ENCODE assay signal across 24 mouse cellular contexts in genomic region chr9:118424344-118424743, GRCm38 (mm10). TPM values are rescaled to one million over a fixed set of nuclear protein-coding genes. Genes with fewer than 3 reads are reported as not detected.
DNase-seq lines count a peak whose midpoint lies in the region; ATAC-seq and TF ChIP-seq lines count a peak whose summit lies in the region.
"Had no signal": no experiment of that assay in that cellular context is flagged by ENCODE, and none has a peak within 500 bp of the region (broad histone marks: within the 10 kb centered on the region; RNA-seq: fewer than 3 reads in every experiment).

No protein-coding gene starts in this region.

- TF ChIP-seq CTCF in CH12.LX (conservative IDR thresholded peaks at IDR 0.05 in 1 of 2, IDR thresholded peaks at IDR 0.05 in 1 of 2; ENCODE audit: low read depth in 2 of 2, low read length in 2 of 2), result no peak

- no peaks in the 10 kb centered on the region for H3K79me2 ChIP-seq in CH12.LX (replicated peaks; ENCODE audit: control insufficient read depth, extremely low read depth, insufficient read depth, poor library complexity, severe bottlenecking)

- WGBS in forebrain, embryonic 13.5 days, result 87% methylated on average over 6 of the region's 6 CpGs

- in situ Hi-C loops in CH12.LX (cut with MboI; ENCODE audit: low pct_ligation_motif_present, low pct_unique_long_range_greater_than_20kb, low sequenced_read_pairs), result no loop called here

- H3K4me1 ChIP-seq in CH12.LX (ENCODE audit: control insufficient read depth in 1 of 2, insufficient read depth in 2 of 2), result peaks cover 4 to 12% of the 10 kb centered on the region in 2 experiments
- no peaks in the 10 kb centered on the region for H3K4me1 ChIP-seq in forebrain, embryonic 13.5 days
- H3K4me1 ChIP-seq: embryonic facial prominence, embryonic 10.5 days; embryonic facial prominence, embryonic 12.5 days; forebrain, embryonic 12.5 days; forebrain, embryonic 15.5 days had no signal

- peak; percentile 10 for DNase-seq in CH12.LX (ENCODE audit: extremely low read depth)
- peak; percentile 14 to 42 for DNase-seq in natural killer cell, adult 2 months (ENCODE audit: low spot score in 2 of 2)
- DNase-seq in kidney, adult 9 months, result no peak
- DNase-seq: adrenal gland, adult 2 months; adrenal gland, postnatal 10 days; adrenal gland, postnatal 25 days; B cell, adult 2 months; cerebellum, adult 11 months; cerebellum, adult 18-20 months; cerebellum, adult 8-10 months; cerebellum, adult 9-11 months; cerebellum, postnatal 14 days; cerebellum, postnatal 36 days; forebrain, postnatal 0 days had no signal

- ATAC-seq in hematopoietic stem cell, adult 5-6 weeks (replicated peaks in 1 of 2; ENCODE audit: insufficient read depth in 1 of 2, low FRiP score in 2 of 2, low TSS enrichment in 1 of 2, low read depth in 1 of 2, poor library complexity in 2 of 2, severe bottlenecking in 2 of 2), result peak; percentile 56 to 59; a peak in 2 of 4 replicates
- ATAC-seq in erythroid progenitor cell, adult 5-6 weeks (replicated peaks; ENCODE audit: low FRiP score, poor library complexity, severe bottlenecking), result no peak
- no peak for ATAC-seq in forebrain, embryonic 13.5 days
- ATAC-seq: CD4-positive, CD25-positive, alpha-beta regulatory T cell, adult 4 months; forebrain, embryonic 15.5 days; forebrain, postnatal 0 days had no signal

- TF ChIP-seq EP300 in CH12.LX (IDR thresholded peaks at IDR 0.05; ENCODE audit: low read length), result no peak

- TF ChIP-seq RAD21 in CH12.LX (IDR thresholded peaks at IDR 0.05; ENCODE audit: low read depth, low read length), result no peak

- H3K4me2 ChIP-seq in CH12.LX (ENCODE audit: insufficient read depth, low read depth, poor library complexity, severe bottlenecking), result peak overlapping the region; percentile 21; the same call in 1 of the 2 replicates
- H3K4me2 ChIP-seq in forebrain, embryonic 13.5 days, result no peak overlapping the region
- H3K4me2 ChIP-seq: embryonic facial prominence, embryonic 12.5 days; forebrain, embryonic 12.5 days; forebrain, embryonic 15.5 days had no signal

- H3K27ac ChIP-seq in CH12.LX (ENCODE audit: insufficient read depth, low read depth), result no peak overlapping the region
- H3K27ac ChIP-seq in forebrain, embryonic 13.5 days, result no peak overlapping the region
- H3K27ac ChIP-seq: embryonic facial prominence, embryonic 10.5 days; embryonic facial prominence, embryonic 12.5 days; forebrain, embryonic 10.5 days; forebrain, embryonic 12.5 days; forebrain, embryonic 15.5 days had no signal

- H3K27me3 ChIP-seq in CH12.LX (replicated peaks), result no peaks in the 10 kb centered on the region
- no peaks in the 10 kb centered on the region for H3K27me3 ChIP-seq in forebrain, embryonic 13.5 days
- H3K27me3 ChIP-seq: embryonic facial prominence, embryonic 12.5 days; forebrain, embryonic 15.5 days had no signal

- TF ChIP-seq POLR2A in CH12.LX (IDR thresholded peaks at IDR 0.05; ENCODE audit: low read depth, low read length), result no peak

- dilution Hi-C loops in CH12.LX (cut with MboI; ENCODE audit: extremely low pct_ligation_motif_present, extremely low pct_unique_long_range_greater_than_20kb, low sequenced_read_pairs), result no loop called here

- no peaks in the 10 kb centered on the region for H3K36me3 ChIP-seq in CH12.LX (replicated peaks in 1 of 2; ENCODE audit: control insufficient read depth in 1 of 2, insufficient read depth in 1 of 2, low read length in 1 of 2)
- H3K36me3 ChIP-seq in forebrain, embryonic 13.5 days (ENCODE audit: poor library complexity, severe bottlenecking), result no peaks in the 10 kb centered on the region
- H3K36me3 ChIP-seq: embryonic facial prominence, embryonic 10.5 days; embryonic facial prominence, embryonic 12.5 days; forebrain, embryonic 10.5 days; forebrain, embryonic 12.5 days; forebrain, embryonic 15.5 days had no signal

- no peak overlapping the region for H3K4me3 ChIP-seq in CH12.LX (replicated peaks in 1 of 3; ENCODE audit: low read depth in 2 of 3, low read length in 2 of 3, poor library complexity in 1 of 3)
- no peak overlapping the region for H3K4me3 ChIP-seq in forebrain, embryonic 13.5 days
- H3K4me3 ChIP-seq: embryonic facial prominence, embryonic 10.5 days; embryonic facial prominence, embryonic 12.5 days; forebrain, embryonic 10.5 days; forebrain, embryonic 12.5 days; forebrain, embryonic 15.5 days had no signal

- H3K9me3 ChIP-seq in CH12.LX (replicated peaks; ENCODE audit: low read length), result no peaks in the 10 kb centered on the region
- no peaks in the 10 kb centered on the region for H3K9me3 ChIP-seq in forebrain, embryonic 13.5 days (replicated peaks)
- H3K9me3 ChIP-seq: embryonic facial prominence, embryonic 10.5 days; embryonic facial prominence, embryonic 12.5 days; forebrain, embryonic 10.5 days; forebrain, embryonic 12.5 days; forebrain, embryonic 15.5 days had no signal

- no peak overlapping the region for H3K9ac ChIP-seq in CH12.LX (ENCODE audit: insufficient read depth, low read depth)
- H3K9ac ChIP-seq in forebrain, embryonic 13.5 days, result no peak overlapping the region
- H3K9ac ChIP-seq: embryonic facial prominence, embryonic 12.5 days; forebrain, embryonic 12.5 days; forebrain, embryonic 15.5 days; forebrain, postnatal 0 days had no signal

TF ChIP-seq in CH12.LX, 34 proteins besides CTCF, POLR2A, EP300 and RAD21:
- TF ChIP-seq MAX (IDR thresholded peaks at IDR 0.05; ENCODE audit: low read length) (no peak), MXI1 (IDR thresholded peaks at IDR 0.05; ENCODE audit: low read depth, low read length) (no peak), JUND (conservative IDR thresholded peaks at IDR 0.05; ENCODE audit: low read depth, low read length) (no peak), CHD1 (IDR thresholded peaks at IDR 0.05; ENCODE audit: low read depth, low read length) (no peak), KAT2A (IDR thresholded peaks at IDR 0.05; ENCODE audit: insufficient replicate concordance, low read length) (no peak)

RNA-seq across cellular contexts. Expression of gene Eomes, which starts 53.7 kb away (rescaled TPM):
- not detected in 2 replicates for total RNA-seq in CH12.LX (2012; rRNA removed)
- total RNA-seq in CH12.LX (2014; rRNA removed), result not detected in 2 replicates
- 0.07 TPM in 1 of 2 replicates, not detected in the other for polyA plus RNA-seq in CH12.LX (2012; ENCODE audit: insufficient read length, low read depth)
- total RNA-seq in hematopoietic stem cell, adult 5-6 weeks (2017), result 0.30 TPM in 1 of 2 replicates, not detected in the other
- 1.3 and 2.2 TPM in 2 replicates for total RNA-seq in erythroid progenitor cell, adult 5-6 weeks (2015; ENCODE audit: low replicate concordance)
- total RNA-seq in erythroid progenitor cell, adult 5-6 weeks (2017; ENCODE audit: low replicate concordance), result 0.30 TPM in 1 of 2 replicates, not detected in the other
- polyA plus RNA-seq in forebrain, embryonic 13.5 days (2015; fragmentation: Nextera tagmentation; extraction: Ambion mirVana), result 24.4 and 30.7 TPM in 2 replicates
- total RNA-seq: MEL had no signal

Comparison
In these comparisons a context has a peak if more than half of its experiments do, and no peak if none do; other contexts are left out.
1. ATAC-seq: peak in hematopoietic stem cell, adult 5-6 weeks (2 of 2); none in erythroid progenitor cell, adult 5-6 weeks (single experiment) and forebrain, embryonic 13.5 days (single experiment).